Mouse (Mus musculus) hindbrain, embryonic 14.5 days (tissue): ENCODE results near the gene Tectb. TPM values are rescaled to one million over a fixed set of nuclear protein-coding genes. Genes with fewer than 3 reads are reported as not detected.
"Not testable (repeated sequence)": the region's sequence is repeated elsewhere in the genome, so short reads cannot be mapped to it uniquely, and the experiment has no call there.

Experiments
- ATAC-seq: fragments of 200-750 bp; cut with Nextera tagmentation; 2 replicates; pipeline ENCODE4 v1.8.0; 2017; ENCODE audit warnings: moderate number of reproducible peaks, mild to moderate bottlenecking, moderate TSS enrichment, moderate library complexity; ENCODE audit not compliant: low FRiP score
- DNase-seq: peaks from one replicate; pipeline ENCODE4 v3.0.0-alpha.2; 2015; ENCODE audit warnings: low spot score
- H3K27ac ChIP-seq: fragments of 300-500 bp; sonication (generic); 2 replicates; pipeline ENCODE4 v1.5.1; 2014; ENCODE audit warnings: mild to moderate bottlenecking, moderate library complexity
- H3K27me3 ChIP-seq: fragments of 300-500 bp; sonication (generic); 2 replicates; pipeline ENCODE4 v1.6.1; 2014; ENCODE audit warnings: mild to moderate bottlenecking, low read length, mixed read lengths; ENCODE audit not compliant: control insufficient read depth, insufficient read depth
- H3K36me3 ChIP-seq: fragments of 300-500 bp; sonication (generic); replicated peaks from 2 replicates; pipeline ENCODE4 v1.6.1; 2014; ENCODE audit not compliant: control insufficient read depth, insufficient read depth
- H3K4me1 ChIP-seq: fragments of 300-500 bp; sonication (generic); replicated peaks from 2 replicates; pipeline ENCODE4 v1.6.1; 2014; ENCODE audit warnings: antibody characterized with exemption, low read length, mixed read lengths; ENCODE audit not compliant: control insufficient read depth, insufficient read depth
- H3K4me2 ChIP-seq: fragments of 300-500 bp; sonication (generic); replicated peaks from 2 replicates; pipeline ENCODE4 v1.6.1; 2014; ENCODE audit warnings: mild to moderate bottlenecking, moderate library complexity
- H3K4me3 ChIP-seq: fragments of 300-500 bp; sonication (generic); replicated peaks from 2 replicates; pipeline ENCODE4 v1.5.1; 2014; ENCODE audit warnings: mild to moderate bottlenecking, low read length
- H3K9ac ChIP-seq: fragments of 300-500 bp; sonication (generic); 2 replicates; pipeline ENCODE4 v1.6.1; 2014
- H3K9me3 ChIP-seq: fragments of 300-500 bp; sonication (generic); 2 replicates; pipeline ENCODE4 v1.6.1; 2016; ENCODE audit warnings: low read length; ENCODE audit not compliant: control insufficient read depth
- WGBS: fragments of 180-500 bp; shearing (Covaris S2); extraction: QIAGEN DNeasy Blood & Tissue Kit; methylation state at CpG from one replicate; pipeline ENCODE4 v1.1.7; 2014; 5-methylcytosine and 5-hydroxymethylcytosine counted together
- polyA plus RNA-seq: library from polyadenylated mRNA; unstranded; fragments of >200 nt; fragmentation: Nextera tagmentation; extraction: Ambion mirVana; gene quantifications from 2 replicates; pipeline ENCODE4 v1.2.1, GENCODE M21; 2014

The Tectb gene
- polyA plus RNA-seq, 1 experiment from 2014 or later, result 0.37 TPM

GRCm38 (mm10) chr19:55143391-55144300 lies 36.9 kb upstream of the Tectb start:
- ATAC-seq (peak; percentile 46; the same call in 1 of the 2 replicates), DNase-seq (no peak)
- Histone ChIP-seq H3K9ac (no peak overlapping the region), H3K4me3 (no peak overlapping the region), H3K27ac (peak overlapping the region; percentile 52), H3K9me3 (no peaks in the 10 kb centered on the region), H3K4me1 (0 out of 2 replicates have a peak, but pooled peaks cover 6% of the 10 kb centered on the region), H3K27me3 (no peaks in the 10 kb centered on the region), H3K4me2 (no peak overlapping the region), H3K36me3 (no peaks in the 10 kb centered on the region)
- WGBS, result 8% methylated on average over 11 of the region's 11 CpGs

- DNase-seq (no peak), ATAC-seq (no peak)
- H3K4me1 ChIP-seq, result 0 out of 2 replicates have a peak, but pooled peaks cover 6% of the 10 kb centered on the region
- H3K4me3 ChIP-seq, result no peak overlapping the region
- no peak overlapping the region for H3K4me2 ChIP-seq
- no peaks in the 10 kb centered on the region for H3K27me3 ChIP-seq
- H3K27ac ChIP-seq, result 0 out of 2 replicates have a peak overlapping the region, but pooled peaks have one; percentile 52
- WGBS, result 45% methylated on average over 5 of the region's 5 CpGs
- no peaks in the 10 kb centered on the region for H3K9me3 ChIP-seq
- H3K9ac ChIP-seq, result no peak overlapping the region
- no peaks in the 10 kb centered on the region for H3K36me3 ChIP-seq
Measured at GRCm38 (mm10) chr19:55144691-55145090, 35.8 kb upstream of the Tectb start.

DNA sequence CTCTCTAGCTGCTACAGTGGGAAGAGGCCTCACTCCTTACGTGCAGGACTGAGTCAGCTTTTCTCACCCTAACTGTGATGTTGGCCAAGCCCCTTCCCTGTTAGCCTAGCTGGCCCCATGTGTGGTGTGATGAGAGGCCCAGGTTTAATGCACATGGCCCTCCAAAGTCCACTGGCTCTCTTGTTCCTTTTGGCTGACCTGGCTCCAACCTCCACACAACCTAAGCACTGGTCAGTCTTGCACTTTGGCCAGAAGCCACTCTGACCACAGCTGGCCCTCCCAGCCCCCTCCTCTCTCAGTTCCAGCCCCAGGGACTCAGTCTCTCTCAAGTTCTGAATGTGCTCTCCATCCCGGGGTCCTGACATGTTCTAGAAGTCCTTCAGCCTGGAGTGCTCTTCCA lies 35.4 kb upstream of the Tectb start:
- no peak overlapping the region for H3K4me2 ChIP-seq
- 89% methylated on average over 2 of the region's 2 CpGs for WGBS
- 0 out of 2 replicates have a peak overlapping the region, but pooled peaks have one; percentile 52 for H3K27ac ChIP-seq
- 0 out of 2 replicates have a peak, but pooled peaks cover 6% of the 10 kb centered on the region for H3K4me1 ChIP-seq
- ATAC-seq (no peak), DNase-seq (no peak)
- no peak overlapping the region for H3K4me3 ChIP-seq
- no peak overlapping the region for H3K9ac ChIP-seq
- H3K36me3 ChIP-seq, result no peaks in the 10 kb centered on the region
- no peaks in the 10 kb centered on the region for H3K9me3 ChIP-seq
- no peaks in the 10 kb centered on the region for H3K27me3 ChIP-seq

DNA sequence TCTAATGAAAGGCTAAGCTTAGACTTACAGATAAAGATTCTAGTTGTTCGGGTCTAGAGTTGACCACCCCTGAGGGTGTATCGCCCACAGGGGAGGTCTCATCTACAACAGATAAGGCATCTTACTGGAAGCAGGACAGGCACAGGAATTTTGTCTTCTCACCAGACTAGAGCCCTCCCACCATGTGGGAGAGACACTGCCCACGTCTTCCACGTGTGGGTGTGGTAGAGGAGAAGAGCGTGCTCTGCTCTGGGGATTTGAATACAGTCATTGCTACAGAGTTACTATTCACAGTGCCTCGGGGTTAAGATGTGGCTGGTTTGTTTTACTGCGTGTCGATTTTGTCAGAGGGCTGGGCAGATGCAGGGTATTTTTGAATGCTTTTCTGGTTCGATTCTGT lies 33.0 kb upstream of the Tectb start:
- no peak overlapping the region for H3K4me3 ChIP-seq
- H3K27me3 ChIP-seq, result no peaks in the 10 kb centered on the region
- H3K27ac ChIP-seq, result no peak overlapping the region
- H3K4me1 ChIP-seq, result 0 out of 2 replicates have a peak, but pooled peaks cover 6% of the 10 kb centered on the region
- no peak for ATAC-seq
- no peak overlapping the region for H3K9ac ChIP-seq
- no peak overlapping the region for H3K4me2 ChIP-seq
- no peaks in the 10 kb centered on the region for H3K9me3 ChIP-seq
- 87% methylated on average over 9 of the region's 9 CpGs for WGBS
- no peaks in the 10 kb centered on the region for H3K36me3 ChIP-seq
- no peak for DNase-seq

DNA sequence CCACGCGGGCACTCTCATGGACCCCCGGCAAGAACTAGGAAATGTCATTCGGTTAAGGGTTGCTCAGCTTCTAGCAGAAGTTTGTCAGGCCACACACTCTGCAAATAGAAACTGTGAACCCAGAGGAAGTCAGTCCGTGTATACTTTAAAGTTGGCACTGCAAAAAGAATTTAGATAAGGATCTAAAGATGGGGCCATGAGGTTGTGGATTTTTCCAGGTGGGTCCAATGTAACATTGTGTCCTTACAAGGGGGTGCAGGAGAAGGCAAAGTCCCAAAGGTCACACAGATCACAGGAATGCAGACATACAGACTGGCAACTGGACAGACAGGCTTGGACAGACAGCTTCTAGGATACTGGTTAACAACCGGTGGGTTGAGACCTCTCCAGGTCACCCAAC lies 32.4 kb upstream of the Tectb start:
- Histone ChIP-seq H3K27ac (no peak overlapping the region), H3K27me3 (no peaks in the 10 kb centered on the region), H3K9me3 (no peaks in the 10 kb centered on the region), H3K4me1 (0 out of 2 replicates have a peak, but pooled peaks cover 5% of the 10 kb centered on the region), H3K4me2 (no peak overlapping the region), H3K4me3 (no peak overlapping the region), H3K36me3 (no peaks in the 10 kb centered on the region), H3K9ac (no peak overlapping the region)
- no peak for ATAC-seq
- WGBS, result 90% methylated on average over 6 of the region's 6 CpGs
- DNase-seq, result no peak

DNA sequence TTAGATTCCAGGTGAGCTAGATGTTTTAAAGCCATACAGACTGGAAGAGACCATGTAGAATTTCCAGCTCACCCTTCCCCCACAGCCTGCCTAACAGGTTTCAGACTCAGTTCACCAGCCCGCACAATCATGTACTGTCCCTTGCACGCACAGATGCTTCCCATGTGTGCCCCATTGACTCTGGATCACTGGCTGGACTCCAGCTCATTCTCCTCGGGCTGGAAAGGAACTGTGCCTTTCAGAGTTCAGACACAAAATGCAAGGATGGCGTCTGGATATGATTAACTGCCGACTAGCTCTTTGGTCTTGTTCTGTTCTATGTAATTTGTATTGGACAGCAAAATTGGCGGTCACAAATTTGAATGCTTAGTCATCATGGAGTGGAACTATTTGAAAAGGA lies 30.9 kb upstream of the Tectb start:
- Histone ChIP-seq H3K9me3 (no peaks in the 10 kb centered on the region), H3K27ac (no peak overlapping the region), H3K36me3 (no peaks in the 10 kb centered on the region), H3K4me3 (no peak overlapping the region), H3K4me2 (no peak overlapping the region), H3K27me3 (no peaks in the 10 kb centered on the region), H3K9ac (no peak overlapping the region), H3K4me1 (no peaks in the 10 kb centered on the region)
- ATAC-seq (no peak), DNase-seq (no peak)
- 85% methylated on average over 6 of the region's 6 CpGs for WGBS

GRCm38 (mm10) chr19:55152274-55152673 lies 28.3 kb upstream of the Tectb start:
- H3K4me3 ChIP-seq, DNase-seq, H3K4me2 ChIP-seq, H3K27ac ChIP-seq, H3K4me1 ChIP-seq, ATAC-seq, H3K36me3 ChIP-seq, H3K27me3 ChIP-seq, H3K9me3 ChIP-seq, H3K9ac ChIP-seq: not testable (repeated sequence)
- 76% methylated on average over 5 of the region's 6 CpGs for WGBS

DNA sequence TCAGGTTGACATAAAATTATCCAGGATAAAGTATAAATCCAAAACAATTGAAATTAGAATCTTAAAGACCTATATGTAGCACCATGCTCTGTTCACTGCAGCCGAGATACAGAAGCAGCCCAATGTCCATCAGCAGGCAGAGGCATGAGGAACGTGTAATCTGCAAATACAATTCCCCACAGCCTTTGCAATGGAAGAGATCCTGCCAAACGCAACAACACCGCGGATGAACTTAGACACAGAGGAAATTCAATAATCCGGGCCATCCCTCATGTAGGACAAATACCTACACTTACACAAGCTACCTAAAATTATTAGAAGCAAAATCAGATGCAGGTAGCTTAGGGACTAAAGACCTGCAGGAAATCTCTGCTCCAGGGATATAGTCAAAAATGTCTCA lies 27.6 kb upstream of the Tectb start:
- Histone ChIP-seq H3K27ac (no peak overlapping the region), H3K27me3 (no peaks in the 10 kb centered on the region), H3K4me2 (no peak overlapping the region), H3K9me3 (no peaks in the 10 kb centered on the region), H3K4me1 (no peaks in the 10 kb centered on the region), H3K9ac (no peak overlapping the region), H3K36me3 (no peaks in the 10 kb centered on the region), H3K4me3 (no peak overlapping the region)
- no peak for DNase-seq
- no peak for ATAC-seq
- WGBS, result 91% methylated on average over 6 of the region's 6 CpGs

DNA sequence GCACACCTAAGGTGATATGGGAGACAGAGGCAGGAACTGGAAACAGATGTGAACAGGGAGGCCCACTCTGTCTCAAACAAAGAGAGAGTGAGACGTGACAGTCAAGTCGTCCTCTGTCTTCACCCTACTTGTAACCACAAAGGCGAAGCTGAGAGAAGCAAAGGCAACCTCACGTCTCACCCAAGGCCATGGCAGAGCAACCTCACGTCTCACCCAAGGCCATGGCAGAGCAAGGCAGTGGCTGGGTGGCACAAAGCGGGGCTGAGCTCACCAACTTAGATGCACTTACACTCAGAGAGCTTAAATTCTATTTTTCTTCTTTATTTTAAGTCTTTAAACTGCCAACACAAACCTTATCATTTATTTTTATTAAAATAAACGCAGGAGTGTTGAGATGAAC lies 23.5 kb upstream of the Tectb start:
- H3K4me2 ChIP-seq, result no peak overlapping the region
- 83% methylated on average over 7 of the region's 7 CpGs for WGBS
- no peak overlapping the region for H3K9ac ChIP-seq
- DNase-seq, result no peak
- H3K27me3 ChIP-seq, result no peaks in the 10 kb centered on the region
- H3K9me3 ChIP-seq, result no peaks in the 10 kb centered on the region
- no peak for ATAC-seq
- no peaks in the 10 kb centered on the region for H3K36me3 ChIP-seq
- H3K27ac ChIP-seq, result no peak overlapping the region
- H3K4me1 ChIP-seq, result no peaks in the 10 kb centered on the region
- no peak overlapping the region for H3K4me3 ChIP-seq
